Mouse (Mus musculus): ENCODE measurements around the gene C5ar1.

- TF ChIP-seq ZNF384 (IDR thresholded peaks at IDR 0.05; ENCODE audit: low read depth, low read length) (no peak), CHD2 (IDR thresholded peaks at IDR 0.05; ENCODE audit: low read depth, low read length) (no peak), MAFK (IDR thresholded peaks at IDR 0.05; ENCODE audit: insufficient read depth, low read depth, low read length) (no peak)
Measured at GRCm38 (mm10) chr7:16197166-16197565, 62.2 kb downstream of the C5ar1 start.

Data from ES-E14 (cell line).